Mouse (Mus musculus) kidney, embryonic 16.5 days (tissue): ENCODE data around the gene Hist1h3h. TPM values are rescaled to one million over a fixed set of nuclear protein-coding genes. Genes with fewer than 3 reads are reported as not detected.
"Not testable (repeated sequence)": the region's sequence is repeated elsewhere in the genome, so short reads cannot be mapped to it uniquely, and the experiment has no call there.

Source experiments
- ATAC-seq: fragments of 200-750 bp; cut with Nextera tagmentation; 2 replicates; pipeline ENCODE4 v1.8.0; 2017; ENCODE audit warnings: moderate TSS enrichment; ENCODE audit not compliant: low FRiP score, low TSS enrichment
- H3K27ac ChIP-seq: fragments of 300-500 bp; sonication (generic); 2 replicates; pipeline ENCODE4 v1.5.1; 2014; ENCODE audit warnings: low read length
- H3K27me3 ChIP-seq: fragments of 300-500 bp; sonication (generic); 2 replicates; pipeline ENCODE4 v1.6.1; 2014; ENCODE audit warnings: low read length, control low read depth, mixed read lengths; ENCODE audit not compliant: insufficient read depth
- H3K36me3 ChIP-seq: fragments of 300-500 bp; sonication (generic); 2 replicates; pipeline ENCODE4 v1.6.1; 2014; ENCODE audit warnings: low read length, control low read depth, mixed read lengths; ENCODE audit not compliant: insufficient read depth
- H3K4me1 ChIP-seq: fragments of 300-500 bp; sonication (generic); 2 replicates; pipeline ENCODE4 v1.6.1; 2014; ENCODE audit warnings: low read length, control low read depth, mixed read lengths; ENCODE audit not compliant: insufficient read depth
- H3K4me2 ChIP-seq: fragments of 300-500 bp; sonication (generic); replicated peaks from 2 replicates; pipeline ENCODE4 v1.6.1; 2014; ENCODE audit warnings: low read depth, low read length
- H3K4me3 ChIP-seq: fragments of 300-500 bp; sonication (generic); 2 replicates; pipeline ENCODE4 v1.5.1; 2014; ENCODE audit warnings: mild to moderate bottlenecking, low read length
- H3K9ac ChIP-seq: fragments of 300-500 bp; sonication (generic); replicated peaks from 2 replicates; pipeline ENCODE4 v1.6.1; 2014; ENCODE audit warnings: low read length
- H3K9me3 ChIP-seq: fragments of 300-500 bp; sonication (generic); 2 replicates; pipeline ENCODE4 v1.6.1; 2016; ENCODE audit warnings: low read length, control low read depth
- WGBS: fragments of 180-500 bp; shearing (Covaris S2); extraction: QIAGEN DNeasy Blood & Tissue Kit; methylation state at CpG from one replicate; pipeline ENCODE4 v1.1.7; 2014; 5-methylcytosine and 5-hydroxymethylcytosine counted together
- polyA plus RNA-seq: library from polyadenylated mRNA; unstranded; fragments of >200 nt; fragmentation: Nextera tagmentation; extraction: Ambion mirVana; gene quantifications from 2 replicates; pipeline ENCODE4 v1.2.1, GENCODE M21; 2015

Hist1h3h gene
- 6.2 and 12.4 TPM in 2 replicates for polyA plus RNA-seq

GRCm38 (mm10) chr13:21717397-21718357 is at the start of gene Hist1h3h:
Hist1h3h (plus strand) TSS chr13:21717659.
- ATAC-seq: peak; percentile 37; the same call in 1 of the 2 replicates
- H3K4me3 ChIP-seq: peak within 1 kb of the TSS; percentile 56
- not testable (repeated sequence) for H3K27me3 ChIP-seq, H3K9me3 ChIP-seq, H3K36me3 ChIP-seq
- H3K9ac ChIP-seq: peak within 1 kb of the TSS; percentile 85
- peaks cover 37% of the 10 kb centered on the region for H3K4me1 ChIP-seq
- H3K27ac ChIP-seq: peak within 1 kb of the TSS; percentile 99
- WGBS: under 1% methylated on average over 27 of the region's 56 CpGs
- peak within 1 kb of the TSS; percentile 88 for H3K4me2 ChIP-seq

DNA sequence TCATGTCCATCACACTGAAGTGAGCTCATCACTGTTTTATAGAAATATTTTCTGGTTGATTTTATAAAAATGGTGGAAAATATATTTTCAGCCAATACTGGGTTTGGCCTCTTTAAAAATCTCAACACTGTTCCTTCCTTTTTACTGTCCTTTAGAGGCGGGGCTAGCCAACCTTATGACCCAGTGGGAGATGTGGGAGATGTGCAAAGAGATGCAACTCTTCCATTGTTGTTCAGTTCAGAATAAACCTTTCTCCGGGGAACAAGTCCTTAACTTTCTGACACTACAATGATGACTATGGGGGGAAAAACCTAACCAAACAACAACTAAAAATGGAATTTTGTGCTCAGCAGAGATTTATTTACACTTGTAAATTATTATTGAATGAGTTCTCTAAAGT is 40.2 kb upstream of the Hist1h3h start, which contains the start of gene Olfr1360:
Olfr1360 (minus strand) TSS at position 101 of the 400 bp plus-strand sequence.
- Histone ChIP-seq H3K4me1 (no peaks in the 10 kb centered on the region), H3K9me3 (no peaks in the 10 kb centered on the region), H3K4me3 (no peak within 1 kb of the TSS), H3K36me3 (no peaks in the 10 kb centered on the region), H3K27ac (no peak within 1 kb of the TSS), H3K4me2 (no peak within 1 kb of the TSS), H3K9ac (no peak within 1 kb of the TSS), H3K27me3 (no peaks in the 10 kb centered on the region)
- WGBS: 79% methylated on average over 2 of the region's 2 CpGs
- ATAC-seq: no peak

GRCm38 (mm10) chr13:21697811-21698210 is 19.6 kb upstream of the Hist1h3h start, which contains the start of gene Olfr1359:
Olfr1359 (plus strand) TSS chr13:21698111.
- no peaks in the 10 kb centered on the region for H3K27me3 ChIP-seq
- no peaks in the 10 kb centered on the region for H3K4me1 ChIP-seq
- no peak within 1 kb of the TSS for H3K27ac ChIP-seq
- no peaks in the 10 kb centered on the region for H3K36me3 ChIP-seq
- ATAC-seq: no peak
- H3K9ac ChIP-seq: no peak within 1 kb of the TSS
- no peak within 1 kb of the TSS for H3K4me2 ChIP-seq
- no peaks in the 10 kb centered on the region for H3K9me3 ChIP-seq
- H3K4me3 ChIP-seq: no peak within 1 kb of the TSS

DNA sequence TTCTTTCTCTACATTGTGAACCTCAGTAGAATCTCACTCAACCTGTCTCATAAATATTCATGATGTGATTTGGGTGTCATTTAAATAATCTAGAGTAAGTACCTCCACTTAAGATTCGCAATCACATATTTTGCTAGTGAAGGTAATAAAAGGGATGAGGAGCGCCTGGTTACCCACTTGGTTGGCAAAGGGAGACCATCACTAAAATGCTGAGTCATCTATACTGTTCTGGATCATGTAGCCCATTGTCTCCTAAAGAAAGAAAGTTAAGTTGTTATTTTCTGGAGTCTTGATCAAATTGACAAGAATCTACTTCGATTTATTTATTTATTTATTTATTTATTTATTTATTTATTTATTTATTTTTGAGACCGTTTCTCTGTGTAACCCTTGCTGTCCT is 10.8 kb upstream of the Hist1h3h start:
- Histone ChIP-seq H3K4me3 (no peak overlapping the region), H3K9me3 (no peaks in the 10 kb centered on the region), H3K36me3 (no peaks in the 10 kb centered on the region), H3K27ac (no peak overlapping the region), H3K4me1 (no peaks in the 10 kb centered on the region), H3K9ac (no peak overlapping the region), H3K4me2 (no peak overlapping the region), H3K27me3 (no peaks in the 10 kb centered on the region)
- WGBS: 71% methylated on average over 4 of the region's 4 CpGs
- ATAC-seq: no peak

DNA sequence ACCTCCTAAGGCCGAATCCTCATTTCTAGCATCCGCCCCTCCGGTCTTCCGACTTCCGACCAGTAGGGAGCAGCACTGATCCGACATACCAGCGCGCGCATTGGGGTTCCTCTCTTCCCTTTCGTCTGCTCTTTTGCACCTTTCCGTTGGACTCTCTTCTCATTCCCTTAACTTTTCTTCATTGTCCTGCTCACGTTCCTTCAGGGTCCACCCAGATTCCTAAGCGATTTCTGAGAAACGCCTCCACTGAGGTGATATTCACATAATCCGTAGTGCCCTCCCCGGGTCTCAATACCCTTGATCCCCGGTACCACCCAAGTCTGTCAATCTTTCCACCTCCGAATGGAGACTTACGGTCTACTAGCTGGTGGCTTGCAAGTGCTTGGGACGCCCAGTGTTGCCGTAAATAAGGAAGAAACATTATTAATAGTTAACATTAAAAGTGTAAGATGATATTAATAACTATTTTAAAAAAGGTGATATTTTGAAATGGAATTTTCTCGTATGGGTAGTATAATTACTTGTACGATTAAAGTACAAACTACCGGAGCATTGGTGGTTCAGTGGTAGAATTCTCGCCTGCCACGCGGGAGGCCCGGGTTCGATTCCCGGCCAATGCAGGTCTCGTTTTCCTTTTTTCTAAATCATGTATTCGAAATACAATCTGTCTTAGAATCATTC is 7.3 kb upstream of the Hist1h3h start:
- WGBS: under 1% methylated on average over 32 of the region's 32 CpGs
- peak overlapping the region; percentile 86 for H3K4me3 ChIP-seq
- H3K36me3 ChIP-seq: no peaks in the 10 kb centered on the region
- H3K9me3 ChIP-seq: no peaks in the 10 kb centered on the region
- H3K27ac ChIP-seq: peak overlapping the region; percentile 88
- H3K4me2 ChIP-seq: peak overlapping the region; percentile 70
- H3K9ac ChIP-seq: peak overlapping the region; percentile 68
- H3K4me1 ChIP-seq: peaks cover 6% of the 10 kb centered on the region
- H3K27me3 ChIP-seq: no peaks in the 10 kb centered on the region
- peak; percentile 77 for ATAC-seq

- peak; percentile 82 for ATAC-seq
- H3K4me3 ChIP-seq: peak overlapping the region; percentile 63
- peak overlapping the region; percentile 66 for H3K9ac ChIP-seq
- H3K27me3 ChIP-seq: no peaks in the 10 kb centered on the region
- 0 out of 2 replicates have a peak overlapping the region, but pooled peaks have one; percentile 53 for H3K27ac ChIP-seq
- 2% methylated on average over 22 of the region's 22 CpGs for WGBS
- H3K4me2 ChIP-seq: peak overlapping the region; percentile 70
- H3K9me3 ChIP-seq: no peaks in the 10 kb centered on the region
- H3K4me1 ChIP-seq: peaks cover 10% of the 10 kb centered on the region
- no peaks in the 10 kb centered on the region for H3K36me3 ChIP-seq
Measured at GRCm38 (mm10) chr13:21710821-21711525, 6.5 kb upstream of the Hist1h3h start.

DNA sequence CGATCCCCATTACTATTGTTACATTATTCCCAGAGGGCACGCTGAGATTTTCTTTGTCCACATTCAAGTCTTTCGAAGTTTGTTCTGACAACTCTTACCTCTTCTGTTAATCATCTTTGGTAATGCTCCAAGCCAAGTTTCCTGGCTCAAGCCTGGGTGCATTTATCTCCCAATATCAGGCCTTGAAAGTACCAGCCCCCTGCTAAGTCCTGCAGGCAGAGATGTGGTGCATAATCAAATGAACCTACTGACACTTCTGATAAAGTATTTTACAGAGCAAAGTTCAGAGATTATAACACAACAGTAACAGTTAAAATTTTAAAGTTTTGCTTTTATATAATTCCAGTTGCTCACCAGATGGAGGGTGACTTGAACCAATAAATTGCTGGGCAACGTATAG is 5.8 kb upstream of the Hist1h3h start:
- Histone ChIP-seq H3K4me1 (peaks cover 10% of the 10 kb centered on the region), H3K9ac (peak overlapping the region; percentile 66), H3K4me2 (peak overlapping the region; percentile 70), H3K4me3 (peak overlapping the region; percentile 63), H3K27ac (no peak overlapping the region), H3K36me3 (no peaks in the 10 kb centered on the region), H3K27me3 (no peaks in the 10 kb centered on the region), H3K9me3 (no peaks in the 10 kb centered on the region)
- ATAC-seq: no peak
- 31% methylated on average over 4 of the region's 4 CpGs for WGBS

GRCm38 (mm10) chr13:21714725-21715124 is 2.7 kb upstream of the Hist1h3h start:
- WGBS: 1% methylated on average over 7 of the region's 7 CpGs
- Histone ChIP-seq H3K4me3 (peak overlapping the region; percentile 56), H3K9me3 (no peaks in the 10 kb centered on the region), H3K4me1 (peaks cover 25% of the 10 kb centered on the region), H3K27ac (peak overlapping the region; percentile 96), H3K36me3 (no peaks in the 10 kb centered on the region), H3K9ac (peak overlapping the region; percentile 78), H3K27me3 (no peaks in the 10 kb centered on the region), H3K4me2 (peak overlapping the region; percentile 88)
- ATAC-seq: no peak

- H3K27ac ChIP-seq: peak overlapping the region; percentile 96
- H3K4me2 ChIP-seq: peak overlapping the region; percentile 88
- H3K9ac ChIP-seq: peak overlapping the region; percentile 78
- peaks cover 29% of the 10 kb centered on the region for H3K4me1 ChIP-seq
- under 1% methylated on average over 19 of the region's 22 CpGs for WGBS
- H3K9me3 ChIP-seq: no peaks in the 10 kb centered on the region
- peak overlapping the region; percentile 56 for H3K4me3 ChIP-seq
- ATAC-seq: no peak
- no peaks in the 10 kb centered on the region for H3K36me3 ChIP-seq
- H3K27me3 ChIP-seq: no peaks in the 10 kb centered on the region
Measured at GRCm38 (mm10) chr13:21715131-21715863, 2.2 kb upstream of the Hist1h3h start.
